Mouse (Mus musculus) megakaryocyte, embryonic 14.5 days (primary cell): Measurements from ENCODE around the gene Zfp12. TPM values are rescaled to one million over a fixed set of nuclear protein-coding genes. Genes with fewer than 3 reads are reported as not detected.
A peak's percentile ranks its signal among the peaks of the same experiment; 100 is the strongest.

Source experiments
- H3K27me3 ChIP-seq: replicated peaks from 2 replicates; pipeline ENCODE3; 2012; ENCODE audit warnings: inconsistent platforms
- H3K36me3 ChIP-seq: replicated peaks from 2 replicates; pipeline ENCODE3; 2012; ENCODE audit warnings: low read length, inconsistent platforms, mixed read lengths
- H3K4me1 ChIP-seq: 2 replicates; pipeline ENCODE4 v1.6.1; 2012; ENCODE audit warnings: inconsistent platforms
- H3K4me3 ChIP-seq: replicated peaks from 2 replicates; pipeline ENCODE3; 2012; ENCODE audit warnings: moderate library complexity, mild to moderate bottlenecking, inconsistent platforms
- H3K9me3 ChIP-seq: 2 replicates; pipeline ENCODE4 v1.6.1; 2012; ENCODE audit warnings: inconsistent platforms
- FLI1 ChIP-seq: IDR thresholded peaks from 2 replicates; pipeline ENCODE4 v1.6.1; 2012; ENCODE audit warnings: low read length, inconsistent platforms, mixed read lengths
- GATA1 ChIP-seq: IDR thresholded peaks from 3 replicates; pipeline ENCODE4 v1.6.1; 2012; ENCODE audit warnings: mixed read lengths, low read length, inconsistent platforms, borderline replicate concordance
- polyA plus RNA-seq: library from polyadenylated mRNA; stranded (reverse); fragments of >175 nt; gene quantifications from 2 replicates; pipeline ENCODE4 v1.2.3, GENCODE M21; 2012; ENCODE audit warnings: low replicate concordance; ENCODE audit not compliant: insufficient read depth

Zfp12 gene
- polyA plus RNA-seq, 1 experiment, result 1.7 TPM

GRCm38 (mm10) chr5:143279247-143279646, 44.3 kb downstream of the Zfp12 start:
- Histone ChIP-seq H3K27me3 (peaks cover 77% of the 10 kb centered on the region), H3K4me3 (no peak overlapping the region), H3K36me3 (no peaks in the 10 kb centered on the region), H3K4me1 (peaks cover 11% of the 10 kb centered on the region), H3K9me3 (peaks cover 13% of the 10 kb centered on the region)
- TF ChIP-seq FLI1 (no peak), GATA1 (no peak)

GRCm38 (mm10) chr5:143284762-143285161, 49.8 kb downstream of the Zfp12 start:
- H3K4me3 ChIP-seq, result no peak overlapping the region
- H3K9me3 ChIP-seq, result peaks cover 26% of the 10 kb centered on the region
- peaks cover 22% of the 10 kb centered on the region for H3K4me1 ChIP-seq
- peaks cover 82% of the 10 kb centered on the region for H3K27me3 ChIP-seq
- H3K36me3 ChIP-seq, result no peaks in the 10 kb centered on the region
- no peak for TF ChIP-seq FLI1

GRCm38 (mm10) chr5:143287774-143288328, 52.9 kb downstream of the Zfp12 start:
- Histone ChIP-seq H3K36me3 (no peaks in the 10 kb centered on the region), H3K9me3 (peaks cover 30% of the 10 kb centered on the region), H3K27me3 (peaks cover 93% of the 10 kb centered on the region), H3K4me1 (peaks cover 16% of the 10 kb centered on the region), H3K4me3 (peak overlapping the region; percentile 79)
- TF ChIP-seq GATA1, result no peak
- TF ChIP-seq FLI1, result no peak

GRCm38 (mm10) chr5:143288378-143288911, 53.5 kb downstream of the Zfp12 start:
- Histone ChIP-seq H3K4me1 (peaks cover 21% of the 10 kb centered on the region), H3K4me3 (peak overlapping the region; percentile 79), H3K36me3 (no peaks in the 10 kb centered on the region), H3K27me3 (peaks cover 96% of the 10 kb centered on the region), H3K9me3 (peaks cover 25% of the 10 kb centered on the region; the same call in 1 of the 2 replicates)
- no peak for TF ChIP-seq GATA1
- no peak for TF ChIP-seq FLI1

GRCm38 (mm10) chr5:143289299-143289698, 54.3 kb downstream of the Zfp12 start:
- TF ChIP-seq GATA1 (no peak), FLI1 (no peak)
- peaks cover 25% of the 10 kb centered on the region for H3K9me3 ChIP-seq
- H3K36me3 ChIP-seq, result no peaks in the 10 kb centered on the region
- peaks cover 26% of the 10 kb centered on the region for H3K4me1 ChIP-seq
- no peak overlapping the region for H3K4me3 ChIP-seq
- peaks cover 99% of the 10 kb centered on the region for H3K27me3 ChIP-seq

- TF ChIP-seq GATA1 (no peak), FLI1 (no peak)
- Histone ChIP-seq H3K4me1 (peaks cover 36% of the 10 kb centered on the region), H3K36me3 (peaks cover under 1% of the 10 kb centered on the region), H3K9me3 (peaks cover 33% of the 10 kb centered on the region), H3K4me3 (no peak overlapping the region), H3K27me3 (peaks cover 76% of the 10 kb centered on the region)
These were observed 57.9 kb downstream of the Zfp12 start for GRCm38 (mm10) chr5:143292879-143293278.

GRCm38 (mm10) chr5:143293404-143293803, 58.4 kb downstream of the Zfp12 start, which contains the start of gene Zfp853:
Zfp853 (minus strand) TSS chr5:143293623.
- H3K4me3 ChIP-seq, result peak within 1 kb of the TSS; percentile 1
- peaks cover 31% of the 10 kb centered on the region for H3K4me1 ChIP-seq
- H3K9me3 ChIP-seq, result peaks cover 27% of the 10 kb centered on the region
- no peak for TF ChIP-seq GATA1
- no peak for TF ChIP-seq FLI1
- peaks cover 5% of the 10 kb centered on the region for H3K36me3 ChIP-seq
- H3K27me3 ChIP-seq, result peaks cover 71% of the 10 kb centered on the region

GRCm38 (mm10) chr5:143294862-143295261, 59.9 kb downstream of the Zfp12 start:
- H3K4me3 ChIP-seq, result no peak overlapping the region
- H3K9me3 ChIP-seq, result peaks cover 15% of the 10 kb centered on the region
- H3K27me3 ChIP-seq, result peaks cover 56% of the 10 kb centered on the region
- peaks cover 18% of the 10 kb centered on the region for H3K36me3 ChIP-seq
- H3K4me1 ChIP-seq, result peaks cover 26% of the 10 kb centered on the region
- TF ChIP-seq GATA1, result no peak
- no peak for TF ChIP-seq FLI1

GRCm38 (mm10) chr5:143295330-143295729, 60.4 kb downstream of the Zfp12 start:
- Histone ChIP-seq H3K27me3 (peaks cover 52% of the 10 kb centered on the region), H3K36me3 (peaks cover 23% of the 10 kb centered on the region), H3K9me3 (peaks cover 16% of the 10 kb centered on the region), H3K4me3 (no peak overlapping the region), H3K4me1 (peaks cover 26% of the 10 kb centered on the region)
- TF ChIP-seq GATA1 (no peak), FLI1 (no peak)

- TF ChIP-seq GATA1, result no peak
- TF ChIP-seq FLI1, result no peak
- peaks cover 40% of the 10 kb centered on the region for H3K4me1 ChIP-seq
- H3K36me3 ChIP-seq, result peaks cover 49% of the 10 kb centered on the region
- peaks cover 25% of the 10 kb centered on the region for H3K27me3 ChIP-seq
- peaks cover 15% of the 10 kb centered on the region for H3K9me3 ChIP-seq
- no peak overlapping the region for H3K4me3 ChIP-seq
These were observed 63.0 kb downstream of the Zfp12 start for GRCm38 (mm10) chr5:143297986-143298385.

GRCm38 (mm10) chr5:143298391-143298790, 63.4 kb downstream of the Zfp12 start:
- Histone ChIP-seq H3K36me3 (peaks cover 54% of the 10 kb centered on the region), H3K9me3 (peaks cover 15% of the 10 kb centered on the region), H3K4me3 (no peak overlapping the region), H3K4me1 (peaks cover 40% of the 10 kb centered on the region), H3K27me3 (peaks cover 21% of the 10 kb centered on the region)
- no peak for TF ChIP-seq FLI1

Other genes starting within 250 kb of the Zfp12 start
- gene Rnf216, start 122.2 kb upstream of the Zfp12 start, polyA plus RNA-seq, result 17.7 and 33.1 TPM in 2 replicates
- not detected in 2 replicates for gene Olfr718-ps1, start 87.6 kb upstream of the Zfp12 start, polyA plus RNA-seq
- 0.18 and 3.4 TPM in 2 replicates for gene Rbak, start 54.4 kb upstream of the Zfp12 start, polyA plus RNA-seq
- gene Spdye4b, start 54.1 kb upstream of the Zfp12 start, polyA plus RNA-seq, result not detected in 2 replicates
- not detected in 2 replicates for gene Spdye4a, start 8.3 kb upstream of the Zfp12 start, polyA plus RNA-seq
- 1.1 and 1.7 TPM in 2 replicates for gene Zfp316, start 34.9 kb downstream of the Zfp12 start, polyA plus RNA-seq
- 0.06 TPM in 1 of 2 replicates, not detected in the other for gene Zfp853, start 58.5 kb downstream of the Zfp12 start, polyA plus RNA-seq
- 53.2 and 90.1 TPM in 2 replicates for gene E130309D02Rik, start 80.2 kb downstream of the Zfp12 start, polyA plus RNA-seq
- gene Zdhhc4, start 94.1 kb downstream of the Zfp12 start, polyA plus RNA-seq, result 56.0 and 65.8 TPM in 2 replicates
- not detected in 2 replicates for gene Grid2ip, start 122.2 kb downstream of the Zfp12 start, polyA plus RNA-seq
- 42.6 and 69.6 TPM in 2 replicates for gene Kdelr2, start 168.7 kb downstream of the Zfp12 start, polyA plus RNA-seq
- gene Daglb, start 229.4 kb downstream of the Zfp12 start, polyA plus RNA-seq, result 5.3 and 8.6 TPM in 2 replicates